Mouse (Mus musculus) adrenal gland, adult 2 months (tissue): ENCODE results near the gene Thrap3. TPM values are rescaled to one million over a fixed set of nuclear protein-coding genes. Genes with fewer than 3 reads are reported as not detected.
A peak's percentile ranks its signal among the peaks of the same experiment; 100 is the strongest.

Source experiments
- DNase-seq: peaks from one replicate; pipeline ENCODE4 v3.0.0; 2021
- polyA plus RNA-seq: library from polyadenylated mRNA; depleted of rRNA; stranded (reverse); fragments of >200 nt; gene quantifications from 2 replicates; pipeline ENCODE4 v1.2.3, GENCODE M21; 2012; rRNA removed
- total RNA-seq, 2 experiments: library from RNA; stranded (reverse); gene quantifications; 2 replicates each; pipeline ENCODE4 v1.2.3; 2021

Gene Thrap3
- total and polyA plus RNA-seq, 3 experiments, result 36.8 to 173 (median 169) TPM

GRCm38 (mm10) chr4:126146974-126147532 lies 55.5 kb downstream of the Thrap3 start:
- no peak for DNase-seq

GRCm38 (mm10) chr4:126145396-126145795 lies 57.2 kb downstream of the Thrap3 start:
- DNase-seq, result no peak

DNA sequence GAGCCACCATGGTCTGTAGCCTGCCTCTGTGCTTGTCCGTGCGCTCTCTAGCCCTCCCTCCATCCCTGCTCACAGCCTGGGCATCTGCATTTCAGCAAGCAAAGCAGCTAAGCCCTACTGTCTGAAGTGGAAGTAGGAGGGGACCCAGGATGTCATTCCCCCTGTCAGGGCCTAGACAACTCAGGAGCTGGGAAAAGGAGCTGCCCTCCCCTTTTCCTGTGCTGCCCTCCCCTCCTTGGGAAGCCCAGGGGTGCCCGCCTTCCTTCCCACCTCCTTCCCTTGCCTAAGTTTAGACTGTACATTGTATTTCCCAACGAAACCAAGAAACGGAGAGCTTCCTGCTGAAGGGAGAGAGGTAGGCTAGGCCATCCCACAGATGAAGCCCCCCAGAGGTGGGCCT lies 61.5 kb downstream of the Thrap3 start:
- DNase-seq, result peak; percentile 50

GRCm38 (mm10) chr4:126137773-126138172 lies 64.8 kb downstream of the Thrap3 start:
- DNase-seq, result no peak

DNA sequence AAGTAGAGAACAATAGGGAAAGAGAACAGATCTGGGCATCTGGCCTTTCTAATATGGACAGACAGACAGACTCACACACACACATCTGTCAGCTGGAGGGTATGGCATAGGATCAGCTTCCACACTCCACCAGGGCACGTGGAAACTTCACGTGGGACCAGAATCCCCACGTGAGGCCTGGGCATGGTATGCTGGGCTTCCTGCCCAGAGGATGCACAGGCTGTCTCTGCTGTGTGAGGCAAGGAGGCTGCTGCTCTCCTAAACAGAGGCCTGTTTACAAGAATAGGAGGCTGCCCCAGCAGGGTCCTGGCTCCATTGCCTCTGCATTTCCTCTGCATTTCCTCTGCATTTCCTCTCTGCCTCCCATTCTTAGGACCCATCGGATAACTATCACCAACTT lies 67.9 kb downstream of the Thrap3 start:
- DNase-seq, result no peak

GRCm38 (mm10) chr4:126134236-126134635 lies 68.3 kb downstream of the Thrap3 start:
- no peak for DNase-seq

DNA sequence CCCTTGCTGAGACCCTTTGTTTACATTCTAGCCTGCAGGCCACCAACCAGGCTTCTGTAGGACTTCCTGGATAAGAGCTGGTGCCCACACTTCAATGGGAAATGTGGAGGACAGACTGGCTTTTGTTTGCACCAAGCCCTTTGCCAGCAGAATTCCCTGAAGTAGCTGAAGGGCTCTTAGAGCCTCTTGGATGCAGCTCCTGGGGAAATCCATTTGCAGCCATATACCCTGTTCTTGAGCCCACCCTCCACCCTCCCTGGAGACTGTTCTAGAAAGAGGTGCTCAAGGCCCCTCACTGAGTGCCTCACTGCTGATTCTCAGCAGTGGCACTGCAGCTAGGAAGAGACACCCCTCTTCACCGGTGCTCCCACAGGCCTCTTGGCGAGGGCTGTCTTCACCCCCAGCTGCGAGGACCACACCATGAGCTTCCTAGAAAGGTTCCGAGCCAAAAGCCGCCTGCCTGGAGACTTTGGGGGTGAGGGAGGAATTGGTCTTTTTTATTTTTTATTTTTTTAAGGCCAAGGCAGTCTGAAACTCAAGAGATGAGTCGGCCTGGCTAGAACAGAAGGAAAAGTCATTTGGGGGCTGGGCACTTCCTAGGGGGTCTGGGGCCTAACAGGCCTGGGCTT lies 69.8 kb downstream of the Thrap3 start:
- no peak for DNase-seq

DNA sequence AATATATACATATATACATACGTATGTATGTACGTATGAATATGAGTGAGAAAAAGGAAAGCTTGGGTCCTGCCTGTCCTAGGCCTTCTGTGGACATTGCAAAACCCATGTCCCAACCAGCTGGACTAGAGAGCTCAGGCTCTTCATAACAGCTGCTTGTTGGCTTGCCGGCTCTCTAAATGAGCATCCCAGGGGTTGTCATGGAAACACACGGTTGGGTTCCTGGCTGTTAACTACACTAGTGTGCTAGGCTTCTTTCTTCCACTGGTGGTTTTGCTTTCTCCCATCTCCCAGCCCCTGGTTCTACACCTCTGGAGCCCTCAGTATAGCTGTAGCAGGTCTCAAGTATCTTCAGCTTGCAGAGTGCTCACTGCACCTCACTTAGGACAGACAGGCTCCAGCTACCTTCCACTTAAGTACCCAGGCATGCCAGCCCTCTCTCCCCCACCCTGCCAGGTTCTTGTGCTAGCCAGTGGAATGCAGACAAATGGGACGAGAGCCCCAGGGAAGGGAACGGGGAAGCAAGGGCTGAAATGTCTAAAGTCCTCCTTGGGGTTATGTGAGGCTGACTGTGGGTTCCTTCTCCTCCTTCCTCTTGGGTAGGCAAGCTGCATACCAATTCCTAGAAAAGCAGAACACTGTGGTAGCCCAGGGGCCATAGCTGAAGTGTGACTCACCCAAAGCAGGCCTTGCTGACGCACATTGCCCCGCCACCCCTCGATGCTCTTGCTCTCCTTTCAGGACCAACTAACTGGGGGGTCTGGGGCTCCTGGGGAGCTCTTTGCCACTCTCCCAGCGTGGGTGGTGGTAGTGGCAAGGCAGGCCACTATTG lies 71.1 kb downstream of the Thrap3 start:
- peak; percentile 83 for DNase-seq

DNA sequence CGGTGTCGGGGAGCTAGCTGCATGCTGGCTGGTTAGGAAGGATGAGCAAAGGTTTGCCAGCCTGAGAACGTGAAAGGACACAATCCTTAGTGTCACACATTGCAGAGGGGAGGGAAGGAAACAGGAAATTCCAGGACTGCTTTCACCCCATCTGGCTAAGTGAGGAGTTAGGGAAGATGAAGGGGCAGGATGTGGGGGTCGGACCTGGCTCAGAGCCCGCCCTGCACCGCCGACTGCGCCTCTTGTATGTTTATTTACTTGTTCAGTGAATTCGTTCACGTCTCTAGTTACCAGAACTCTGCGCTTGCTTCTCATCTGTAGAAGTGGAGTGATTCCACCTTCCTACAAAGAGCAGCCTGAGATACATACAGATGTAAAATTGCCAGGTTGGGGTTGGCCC lies 72.1 kb downstream of the Thrap3 start:
- no peak for DNase-seq

DNA sequence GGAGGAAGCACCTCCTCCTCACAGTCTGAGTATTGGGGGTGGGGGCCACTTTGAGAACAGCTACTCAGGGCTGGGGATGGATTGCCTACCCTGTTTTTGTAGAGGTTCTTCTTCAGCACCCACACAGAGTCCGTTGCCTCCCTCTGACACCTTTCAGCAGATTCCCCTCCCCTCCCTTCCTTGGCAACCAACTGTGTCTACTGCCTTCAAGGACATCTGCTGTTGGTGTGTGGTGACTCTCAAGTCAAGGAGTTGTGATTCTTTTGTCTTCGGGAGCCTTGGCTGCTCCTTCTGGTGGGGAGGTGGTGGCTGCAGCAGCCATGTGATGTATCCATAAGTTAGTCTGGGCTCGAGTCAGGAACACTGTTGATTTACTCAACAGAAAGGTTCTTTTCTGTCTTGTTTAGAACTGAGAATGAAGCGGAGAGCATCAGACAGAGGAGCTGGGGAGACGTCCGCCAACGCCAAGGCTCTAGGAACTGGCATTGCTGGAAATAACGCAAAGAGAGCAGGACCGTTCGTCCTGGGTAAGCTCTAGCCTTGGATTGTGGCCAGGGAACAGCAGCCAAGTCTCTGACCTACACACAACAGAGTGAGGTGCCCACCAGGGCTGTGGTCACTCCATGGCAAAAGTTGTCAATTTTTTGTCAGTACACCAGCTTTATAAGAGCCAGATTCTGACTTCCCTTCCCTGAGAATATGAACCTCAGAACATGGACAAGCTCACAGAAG lies 79.1 kb downstream of the Thrap3 start:
- peak; percentile 43 for DNase-seq

GRCm38 (mm10) chr4:126120506-126120905 lies 82.1 kb downstream of the Thrap3 start:
- no peak for DNase-seq

DNA sequence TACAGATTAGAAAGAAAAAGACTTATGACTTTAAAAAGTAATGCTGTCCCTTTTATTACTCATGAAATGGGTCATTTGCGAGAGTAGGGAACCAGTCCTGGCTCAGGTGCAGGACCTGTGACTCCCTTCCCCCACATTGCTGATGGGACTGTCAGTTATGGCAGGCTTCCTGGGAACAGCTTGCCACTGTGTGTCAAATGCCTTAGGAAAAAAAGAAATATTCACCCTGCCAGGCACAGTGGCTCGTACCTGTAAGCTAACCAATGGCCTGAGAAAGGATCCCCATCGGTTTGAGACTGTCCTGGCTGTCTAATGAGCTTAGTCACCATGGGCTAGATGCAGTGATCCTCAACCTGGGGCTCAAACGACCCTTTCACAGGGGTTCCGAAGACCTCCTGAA lies 82.5 kb downstream of the Thrap3 start:
- no peak for DNase-seq

- DNase-seq, result no peak
These were observed 83.5 kb downstream of the Thrap3 start for GRCm38 (mm10) chr4:126119051-126119450.

DNA sequence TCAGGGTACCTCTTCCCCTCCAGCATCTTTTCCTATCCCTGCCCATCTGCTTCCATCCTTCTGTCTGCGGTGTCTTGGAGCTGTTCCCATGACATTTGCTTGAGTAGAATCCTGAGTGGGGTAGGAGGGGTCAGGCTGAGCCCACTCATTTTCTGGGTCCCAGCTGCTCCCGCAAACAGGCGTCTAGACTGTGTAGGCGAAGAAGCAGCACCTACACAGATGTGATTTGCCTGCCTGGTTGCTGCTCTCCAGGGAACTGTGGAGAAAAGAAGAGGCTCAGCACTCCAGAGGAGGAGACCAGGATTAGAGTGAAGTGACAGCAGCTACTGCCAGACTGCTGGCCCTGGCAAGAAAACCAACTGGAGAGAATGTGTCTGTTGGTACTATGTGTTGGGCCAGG lies 83.9 kb downstream of the Thrap3 start:
- DNase-seq, result no peak

DNA sequence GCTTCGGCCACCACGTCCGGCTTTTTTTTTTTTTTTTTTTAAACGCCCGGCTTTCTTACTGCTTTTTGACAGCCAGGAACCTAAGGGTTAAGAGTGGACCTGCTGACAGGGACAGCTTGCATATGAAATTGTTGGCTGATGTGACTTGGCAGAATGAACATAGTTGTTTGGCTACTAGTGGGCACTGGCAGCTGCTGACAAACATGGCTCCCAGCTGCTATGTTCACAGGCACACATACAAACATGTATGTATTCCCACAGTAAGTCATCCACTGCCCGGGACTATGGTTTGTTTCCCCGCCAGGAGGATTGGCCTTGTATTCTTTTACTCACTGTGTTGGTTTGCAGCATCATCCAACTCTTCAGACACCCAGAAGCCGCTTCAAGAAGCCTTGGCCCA lies 85.4 kb downstream of the Thrap3 start:
- DNase-seq, result no peak

DNA sequence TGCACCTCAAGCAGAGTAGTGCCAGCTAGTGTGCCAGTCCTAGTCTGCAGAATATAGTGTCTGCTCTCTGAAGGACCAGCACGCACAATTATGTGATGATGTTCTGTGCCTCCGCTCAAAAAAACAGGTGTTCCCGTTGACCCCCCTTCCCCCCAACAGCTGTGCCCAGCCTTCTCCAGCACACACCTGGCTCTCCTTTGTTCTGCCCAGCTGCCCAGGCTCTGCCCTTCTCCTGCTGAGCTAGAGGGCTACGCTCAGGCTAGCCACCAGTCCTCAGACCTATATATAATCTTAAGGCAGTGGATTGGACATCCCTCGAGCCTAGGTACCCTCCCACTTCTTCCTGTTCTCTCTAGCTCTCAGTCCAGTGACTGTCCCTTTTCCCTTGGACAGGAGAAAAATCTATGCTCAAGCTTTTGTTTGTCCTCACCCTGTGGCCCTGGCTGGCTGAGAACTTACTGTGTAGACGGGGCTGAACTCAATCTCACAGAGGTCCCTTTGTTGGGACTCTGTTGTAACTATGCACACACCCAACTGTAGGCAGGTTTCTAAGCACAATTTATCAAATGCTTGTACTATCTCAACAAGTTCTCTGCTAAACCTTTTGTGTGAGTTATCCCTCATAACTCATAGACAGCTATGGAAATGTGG lies 86.6 kb downstream of the Thrap3 start:
- no peak for DNase-seq

GRCm38 (mm10) chr4:126115411-126115810 lies 87.1 kb downstream of the Thrap3 start:
- DNase-seq, result no peak

Other genes starting within 250 kb of the Thrap3 start
- gene Csf3r, start 178.2 kb downstream of the Thrap3 start, total RNA-seq, result 1 to 10 TPM; 1.5 to 1.6 TPM
- 3.1 TPM in 2 replicates for gene Csf3r, start 178.2 kb downstream of the Thrap3 start, polyA plus RNA-seq
- 100 to 1,000 TPM in 1 of 2 experiments, 10 to 100 TPM in 1; 77.2 to 112 TPM for gene Mrps15, start 155.8 kb downstream of the Thrap3 start, total RNA-seq
- gene Mrps15, start 155.8 kb downstream of the Thrap3 start, polyA plus RNA-seq, result 196 TPM in 2 replicates
- 10 to 100 TPM in 1 of 2 experiments, 1 to 10 TPM in 1; 9.5 to 10.9 TPM for gene Oscp1, start 144.2 kb downstream of the Thrap3 start, total RNA-seq
- 1.6 and 2.1 TPM in 2 replicates for gene Oscp1, start 144.2 kb downstream of the Thrap3 start, polyA plus RNA-seq
- gene Lsm10, start 106.1 kb downstream of the Thrap3 start, total RNA-seq, result 10 to 100 TPM; 23.4 to 30.7 TPM
- gene Lsm10, start 106.1 kb downstream of the Thrap3 start, polyA plus RNA-seq, result 29.3 and 32.5 TPM in 2 replicates
- 10 to 100 TPM; 43.0 to 56.0 TPM for gene Stk40, start 98.8 kb downstream of the Thrap3 start, total RNA-seq
- 33.2 and 33.5 TPM in 2 replicates for gene Stk40, start 98.8 kb downstream of the Thrap3 start, polyA plus RNA-seq
- gene Eva1b, start 55.0 kb downstream of the Thrap3 start, total RNA-seq, result 10 to 100 TPM; 13.3 to 35.0 TPM
- 111 and 156 TPM in 2 replicates for gene Eva1b, start 55.0 kb downstream of the Thrap3 start, polyA plus RNA-seq
- gene Sh3d21, start 39.3 kb downstream of the Thrap3 start, total RNA-seq, result 1 to 10 TPM; 2.5 to 3.2 TPM
- 1.4 and 1.8 TPM in 2 replicates for gene Sh3d21, start 39.3 kb downstream of the Thrap3 start, polyA plus RNA-seq
- gene Map7d1, start 53.6 kb upstream of the Thrap3 start, total RNA-seq, result 10 to 100 TPM; 55.4 to 68.7 TPM
- gene Map7d1, start 53.6 kb upstream of the Thrap3 start, polyA plus RNA-seq, result 98.3 and 98.7 TPM in 2 replicates
- 100 to 1,000 TPM in 1 of 2 experiments, 10 to 100 TPM in 1; 85.8 to 103 TPM for gene Trappc3, start 59.6 kb upstream of the Thrap3 start, total RNA-seq
- gene Trappc3, start 59.6 kb upstream of the Thrap3 start, polyA plus RNA-seq, result 16.2 and 16.5 TPM in 2 replicates
- gene Col8a2, start 84.0 kb upstream of the Thrap3 start, total RNA-seq, result 1 to 10 TPM; 1.4 to 6.1 TPM
- 1.9 TPM in 2 replicates for gene Col8a2, start 84.0 kb upstream of the Thrap3 start, polyA plus RNA-seq
- gene Adprhl2, start 118.9 kb upstream of the Thrap3 start, total RNA-seq, result 10 to 100 TPM; 26.2 to 34.9 TPM
- gene Adprhl2, start 118.9 kb upstream of the Thrap3 start, polyA plus RNA-seq, result 45.8 and 46.5 TPM in 2 replicates
- gene Tekt2, start 122.9 kb upstream of the Thrap3 start, total RNA-seq, result 1 to 10 TPM; 3.2 to 3.3 TPM
- 2.9 and 4.8 TPM in 2 replicates for gene Tekt2, start 122.9 kb upstream of the Thrap3 start, polyA plus RNA-seq
- 10 to 100 TPM; 15.8 to 22.5 TPM for gene Ago3, start 226.8 kb upstream of the Thrap3 start, total RNA-seq
- gene Ago3, start 226.8 kb upstream of the Thrap3 start, polyA plus RNA-seq, result 19.7 and 21.0 TPM in 2 replicates